Mouse (Mus musculus) limb, embryonic 10.5 days (tissue): ENCODE measurements around the gene C87977. TPM values are rescaled to one million over a fixed set of nuclear protein-coding genes. Genes with fewer than 3 reads are reported as not detected.
"Not testable (repeated sequence)": the region's sequence is repeated elsewhere in the genome, so short reads cannot be mapped to it uniquely, and the experiment has no call there.

Experiments used
- DNase-seq: peaks from one replicate; pipeline ENCODE4 v3.0.0-alpha.2; 2017; ENCODE audit warnings: low spot score
- H3K27ac ChIP-seq: fragments of 300-500 bp; sonication (generic); 2 replicates; pipeline ENCODE4 v1.5.1; 2016; ENCODE audit warnings: mild to moderate bottlenecking
- H3K27me3 ChIP-seq: fragments of 300-500 bp; sonication (generic); 2 replicates; pipeline ENCODE4 v1.6.1; 2016; ENCODE audit warnings: low read depth, mild to moderate bottlenecking; ENCODE audit not compliant: poor library complexity, severe bottlenecking
- H3K36me3 ChIP-seq: fragments of 300-500 bp; sonication (generic); 2 replicates; pipeline ENCODE4 v1.6.1; 2016; ENCODE audit warnings: mild to moderate bottlenecking, moderate library complexity
- H3K4me1 ChIP-seq: fragments of 300-500 bp; sonication (generic); 2 replicates; pipeline ENCODE4 v1.6.1; 2016
- H3K4me3 ChIP-seq: fragments of 300-500 bp; sonication (generic); 2 replicates; pipeline ENCODE4 v1.5.1; 2016; ENCODE audit warnings: mild to moderate bottlenecking, moderate library complexity
- H3K9me3 ChIP-seq: fragments of 300-500 bp; sonication (generic); replicated peaks from 2 replicates; pipeline ENCODE4 v1.6.1; 2016; ENCODE audit warnings: mild to moderate bottlenecking
- WGBS: fragments of 180-500 bp; shearing (Covaris S2); methylation state at CpG from one replicate; pipeline ENCODE4 v1.1.7; 2016; 5-methylcytosine and 5-hydroxymethylcytosine counted together
- polyA plus RNA-seq: library from polyadenylated mRNA; unstranded; fragments of >200 nt; fragmentation: Nextera tagmentation; extraction: Ambion mirVana; gene quantifications from 2 replicates; pipeline ENCODE4 v1.2.1, GENCODE M21; 2016

Gene C87977
- polyA plus RNA-seq = not detected in 2 replicates

- not testable (repeated sequence) for DNase-seq, H3K9me3 ChIP-seq, H3K27me3 ChIP-seq, H3K4me3 ChIP-seq, H3K36me3 ChIP-seq, H3K4me1 ChIP-seq, H3K27ac ChIP-seq
- WGBS = 85% methylated on average over 1 of the region's 1 CpGs
Measured at GRCm38 (mm10) chr4:144213218-144213617, at the start of gene C87977. Gene C87977 (minus strand): TSS chr4:144213318.

GRCm38 (mm10) chr4:144254768-144255167, 41.6 kb upstream of the C87977 start:
- not testable (repeated sequence) for H3K27me3 ChIP-seq, H3K4me1 ChIP-seq, H3K36me3 ChIP-seq, H3K9me3 ChIP-seq, H3K4me3 ChIP-seq, H3K27ac ChIP-seq, DNase-seq

GRCm38 (mm10) chr4:144190419-144190818, 22.7 kb downstream of the C87977 start, which contains the start of gene Oog2:
Gene Oog2 (plus strand): TSS chr4:144190719.
- Histone ChIP-seq H3K9me3 (peaks cover 4% of the 10 kb centered on the region; the same call in 1 of the 2 replicates), H3K36me3 (no peaks in the 10 kb centered on the region), H3K4me1 (no peaks in the 10 kb centered on the region), H3K27ac (no peak within 1 kb of the TSS), H3K27me3 (no peaks in the 10 kb centered on the region), H3K4me3 (no peak within 1 kb of the TSS)
- DNase-seq = no peak
- WGBS = 49% methylated on average over 1 of the region's 1 CpGs

- no peaks in the 10 kb centered on the region for H3K36me3 ChIP-seq
- H3K4me1 ChIP-seq = no peaks in the 10 kb centered on the region
- 88% methylated on average over 1 of the region's 1 CpGs for WGBS
- no peak within 1 kb of the TSS for H3K4me3 ChIP-seq
- no peaks in the 10 kb centered on the region for H3K27me3 ChIP-seq
- H3K9me3 ChIP-seq = no peaks in the 10 kb centered on the region; the same call in 1 of the 2 replicates
- no peak within 1 kb of the TSS for H3K27ac ChIP-seq
- DNase-seq = no peak
Measured at GRCm38 (mm10) chr4:144162563-144162962, 50.6 kb downstream of the C87977 start, which contains the start of gene Oog3. Gene Oog3 (minus strand): TSS chr4:144162663.

Other genes starting within 250 kb of the C87977 start
- gene Gm13101, start 246.4 kb downstream of the C87977 start, polyA plus RNA-seq = not detected in 2 replicates
- not detected in 2 replicates for gene Pramef17, start 218.9 kb downstream of the C87977 start, polyA plus RNA-seq
- gene Pramel4, start 154.2 kb downstream of the C87977 start, polyA plus RNA-seq = not detected in 2 replicates
- not detected in 2 replicates for gene Gm13102, start 106.8 kb downstream of the C87977 start, polyA plus RNA-seq
- gene Oog3, start 50.7 kb downstream of the C87977 start, polyA plus RNA-seq = not detected in 2 replicates
- gene Oog2, start 22.6 kb downstream of the C87977 start, polyA plus RNA-seq = not detected in 2 replicates
- gene Pramel5, start 67.2 kb upstream of the C87977 start, polyA plus RNA-seq = not detected in 2 replicates
- gene Gm13128, start 116.9 kb upstream of the C87977 start, polyA plus RNA-seq = not detected in 2 replicates
- gene Gm13119, start 144.6 kb upstream of the C87977 start, polyA plus RNA-seq = not detected in 2 replicates
- gene Pramef20, start 164.6 kb upstream of the C87977 start, polyA plus RNA-seq = not detected in 2 replicates
- gene Pramef12, start 195.1 kb upstream of the C87977 start, polyA plus RNA-seq = 0.13 and 0.14 TPM in 2 replicates
- gene 1700012P22Rik, start 225.5 kb upstream of the C87977 start, polyA plus RNA-seq = not detected in 2 replicates
- gene Gm9944, start 240.0 kb upstream of the C87977 start, polyA plus RNA-seq = not detected in 2 replicates